Mouse (Mus musculus): ENCODE results near the gene Cds1. TPM values are rescaled to one million over a fixed set of nuclear protein-coding genes. Genes with fewer than 3 reads are reported as not detected.

Cds1 gene
- total and polyA plus RNA-seq, 3 experiments = not detected

DNA sequence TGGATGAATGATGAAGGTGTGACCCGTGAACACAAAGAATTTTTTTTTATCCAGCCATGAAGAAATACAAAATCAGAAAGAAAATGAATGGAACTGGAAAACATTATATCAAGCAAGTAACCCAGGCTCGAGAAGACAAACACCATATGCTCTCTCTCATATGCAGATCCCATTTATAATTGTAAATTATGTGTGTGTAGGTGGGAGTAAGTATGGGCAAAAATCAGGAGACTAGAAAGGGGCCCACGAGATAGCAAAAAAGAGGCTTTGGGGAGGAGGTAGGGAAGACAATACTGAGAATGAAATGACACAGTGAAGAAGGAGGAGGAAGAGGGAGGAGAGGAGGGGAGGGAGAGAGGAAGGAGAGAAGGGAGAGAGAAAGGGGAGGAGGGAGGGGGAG lies 27.6 kb upstream of the Cds1 start:
- TF ChIP-seq POLR2AphosphoS5 (IDR thresholded peaks at IDR 0.05; ENCODE audit: insufficient replicate concordance, low read depth, low read length) (no peak), TAL1 (conservative IDR thresholded peaks at IDR 0.05; ENCODE audit: low read depth, low read length) (no peak), CTCF (IDR thresholded peaks at IDR 0.05; ENCODE audit: low read depth, low read length) (no peak), GATA2 (IDR thresholded peaks at IDR 0.05; ENCODE audit: borderline replicate concordance, low read depth, low read length) (no peak), GATA1 (IDR thresholded peaks at IDR 0.05; ENCODE audit: borderline replicate concordance, low read length) (no peak)
- ATAC-seq (ENCODE audit: extremely low read depth, insufficient number of reproducible peaks, low FRiP score, poor library complexity, severe bottlenecking) = no peak
- H3K36me3 ChIP-seq (replicated peaks) = no peaks in the 10 kb centered on the region
- no peak for DNase-seq (ENCODE audit: low spot score)
- H3K27me3 ChIP-seq (ENCODE audit: insufficient read depth, low read length) = no peaks in the 10 kb centered on the region
- H3K9me3 ChIP-seq (replicated peaks) = peaks cover 55% of the 10 kb centered on the region
- H3K4me3 ChIP-seq (ENCODE audit: low read depth, low read length) = no peak overlapping the region
- H3K4me1 ChIP-seq (ENCODE audit: insufficient read depth, low read depth, low read length) = no peaks in the 10 kb centered on the region

- peaks cover 52% of the 10 kb centered on the region for H3K9me3 ChIP-seq (replicated peaks)
- TF ChIP-seq GATA1 (IDR thresholded peaks at IDR 0.05; ENCODE audit: borderline replicate concordance, low read length) (no peak), TAL1 (conservative IDR thresholded peaks at IDR 0.05; ENCODE audit: low read depth, low read length) (no peak), CTCF (IDR thresholded peaks at IDR 0.05; ENCODE audit: low read depth, low read length) (no peak), GATA2 (IDR thresholded peaks at IDR 0.05; ENCODE audit: borderline replicate concordance, low read depth, low read length) (no peak), POLR2AphosphoS5 (IDR thresholded peaks at IDR 0.05; ENCODE audit: insufficient replicate concordance, low read depth, low read length) (no peak)
- no peak for DNase-seq (ENCODE audit: low spot score)
- no peak overlapping the region for H3K4me3 ChIP-seq (ENCODE audit: low read depth, low read length)
- H3K36me3 ChIP-seq (replicated peaks) = no peaks in the 10 kb centered on the region
- no peaks in the 10 kb centered on the region for H3K27me3 ChIP-seq (ENCODE audit: insufficient read depth, low read length)
- H3K4me1 ChIP-seq (ENCODE audit: insufficient read depth, low read depth, low read length) = no peaks in the 10 kb centered on the region
- no peak for ATAC-seq (ENCODE audit: extremely low read depth, insufficient number of reproducible peaks, low FRiP score, poor library complexity, severe bottlenecking)
Measured at GRCm38 (mm10) chr5:101740471-101741223, 24.3 kb upstream of the Cds1 start.

DNA sequence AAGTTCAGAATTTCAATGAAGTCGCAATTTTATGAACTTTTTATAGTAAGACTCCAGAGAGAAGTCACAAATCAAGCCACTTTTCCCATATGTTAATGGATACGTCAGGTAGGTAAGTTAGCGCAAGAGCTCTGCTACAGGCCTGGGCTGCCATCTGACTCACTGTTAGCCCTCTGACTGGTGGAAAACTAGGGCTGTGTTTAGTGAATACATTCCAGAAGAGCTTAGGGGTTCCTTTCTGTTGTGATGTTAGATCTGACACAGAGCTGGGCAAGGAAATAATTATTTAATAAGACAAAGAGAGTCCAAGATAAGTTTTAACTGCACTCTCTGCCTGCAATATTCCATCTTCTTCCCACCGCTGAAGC lies 23.7 kb upstream of the Cds1 start:
- no peak for ATAC-seq (ENCODE audit: extremely low read depth, insufficient number of reproducible peaks, low FRiP score, poor library complexity, severe bottlenecking)
- TF ChIP-seq CTCF (IDR thresholded peaks at IDR 0.05; ENCODE audit: low read depth, low read length) (no peak), GATA1 (IDR thresholded peaks at IDR 0.05; ENCODE audit: borderline replicate concordance, low read length) (no peak), GATA2 (IDR thresholded peaks at IDR 0.05; ENCODE audit: borderline replicate concordance, low read depth, low read length) (no peak), POLR2AphosphoS5 (IDR thresholded peaks at IDR 0.05; ENCODE audit: insufficient replicate concordance, low read depth, low read length) (no peak), TAL1 (conservative IDR thresholded peaks at IDR 0.05; ENCODE audit: low read depth, low read length) (no peak)

GRCm38 (mm10) chr5:101742014-101742413 lies 22.9 kb upstream of the Cds1 start:
- no peaks in the 10 kb centered on the region for H3K4me1 ChIP-seq (ENCODE audit: insufficient read depth, low read depth, low read length)
- H3K27me3 ChIP-seq (ENCODE audit: insufficient read depth, low read length) = no peaks in the 10 kb centered on the region
- H3K36me3 ChIP-seq (replicated peaks) = no peaks in the 10 kb centered on the region
- DNase-seq (ENCODE audit: low spot score) (no peak), ATAC-seq (ENCODE audit: extremely low read depth, insufficient number of reproducible peaks, low FRiP score, poor library complexity, severe bottlenecking) (no peak)
- TF ChIP-seq CTCF (IDR thresholded peaks at IDR 0.05; ENCODE audit: low read depth, low read length) (no peak), GATA2 (IDR thresholded peaks at IDR 0.05; ENCODE audit: borderline replicate concordance, low read depth, low read length) (no peak), POLR2AphosphoS5 (IDR thresholded peaks at IDR 0.05; ENCODE audit: insufficient replicate concordance, low read depth, low read length) (no peak), TAL1 (conservative IDR thresholded peaks at IDR 0.05; ENCODE audit: low read depth, low read length) (no peak), GATA1 (IDR thresholded peaks at IDR 0.05; ENCODE audit: borderline replicate concordance, low read length) (no peak)
- H3K9me3 ChIP-seq (replicated peaks) = peaks cover 51% of the 10 kb centered on the region
- H3K4me3 ChIP-seq (ENCODE audit: low read depth, low read length) = no peak overlapping the region

More for the DNA sequence above, 23.7 kb upstream of the Cds1 start:
- Histone ChIP-seq H3K9me3 (replicated peaks) (peaks cover 53% of the 10 kb centered on the region), H3K27me3 (ENCODE audit: insufficient read depth, low read length) (no peaks in the 10 kb centered on the region), H3K4me3 (ENCODE audit: low read depth, low read length) (no peak overlapping the region), H3K4me1 (ENCODE audit: insufficient read depth, low read depth, low read length) (no peaks in the 10 kb centered on the region), H3K36me3 (replicated peaks) (no peaks in the 10 kb centered on the region)
- DNase-seq (ENCODE audit: low spot score) = no peak

DNA sequence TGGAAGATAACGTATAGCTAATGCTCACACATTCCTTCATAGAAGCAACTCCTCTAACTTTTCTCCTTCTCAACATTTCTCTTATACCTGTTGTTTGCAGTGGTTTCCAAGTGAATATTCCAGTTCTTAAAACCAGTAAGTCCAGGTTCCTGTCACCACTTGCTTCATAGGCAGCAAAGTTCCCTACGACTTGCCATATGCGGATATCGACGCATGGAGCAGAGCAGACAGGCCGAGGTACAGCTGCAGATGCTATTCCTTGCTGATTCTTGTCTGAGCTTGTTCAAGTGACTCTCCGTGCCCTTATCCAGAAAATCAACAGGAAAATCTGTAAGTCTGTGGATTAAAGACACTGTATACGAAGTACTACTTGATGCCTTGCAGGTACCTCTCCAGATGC lies 22.5 kb upstream of the Cds1 start:
- Histone ChIP-seq H3K27me3 (ENCODE audit: insufficient read depth, low read length) (no peaks in the 10 kb centered on the region), H3K9me3 (replicated peaks) (peaks cover 50% of the 10 kb centered on the region), H3K4me3 (ENCODE audit: low read depth, low read length) (no peak overlapping the region), H3K4me1 (ENCODE audit: insufficient read depth, low read depth, low read length) (no peaks in the 10 kb centered on the region), H3K36me3 (replicated peaks) (no peaks in the 10 kb centered on the region)
- ATAC-seq (ENCODE audit: extremely low read depth, insufficient number of reproducible peaks, low FRiP score, poor library complexity, severe bottlenecking) = no peak
- no peak for DNase-seq (ENCODE audit: low spot score)
- TF ChIP-seq POLR2AphosphoS5 (IDR thresholded peaks at IDR 0.05; ENCODE audit: insufficient replicate concordance, low read depth, low read length) = no peak
- TF ChIP-seq TAL1 (conservative IDR thresholded peaks at IDR 0.05; ENCODE audit: low read depth, low read length) = no peak
- no peak for TF ChIP-seq GATA2 (IDR thresholded peaks at IDR 0.05; ENCODE audit: borderline replicate concordance, low read depth, low read length)

GRCm38 (mm10) chr5:101744886-101745285 lies 20.0 kb upstream of the Cds1 start:
- no peak for DNase-seq (ENCODE audit: low spot score)
- Histone ChIP-seq H3K36me3 (replicated peaks) (no peaks in the 10 kb centered on the region), H3K4me3 (ENCODE audit: low read depth, low read length) (no peak overlapping the region), H3K4me1 (ENCODE audit: insufficient read depth, low read depth, low read length) (no peaks in the 10 kb centered on the region), H3K27me3 (ENCODE audit: insufficient read depth, low read length) (no peaks in the 10 kb centered on the region), H3K9me3 (replicated peaks) (peaks cover 33% of the 10 kb centered on the region)
- TF ChIP-seq CTCF (IDR thresholded peaks at IDR 0.05; ENCODE audit: low read depth, low read length) = no peak
- TF ChIP-seq GATA2 (IDR thresholded peaks at IDR 0.05; ENCODE audit: borderline replicate concordance, low read depth, low read length) = no peak
- no peak for TF ChIP-seq GATA1 (IDR thresholded peaks at IDR 0.05; ENCODE audit: borderline replicate concordance, low read length)
- no peak for TF ChIP-seq TAL1 (conservative IDR thresholded peaks at IDR 0.05; ENCODE audit: low read depth, low read length)
- no peak for TF ChIP-seq POLR2AphosphoS5 (IDR thresholded peaks at IDR 0.05; ENCODE audit: insufficient replicate concordance, low read depth, low read length)
- ATAC-seq (ENCODE audit: extremely low read depth, insufficient number of reproducible peaks, low FRiP score, poor library complexity, severe bottlenecking) = no peak
